Mouse (Mus musculus): Measurements from ENCODE around the gene Etv2. TPM values are rescaled to one million over a fixed set of nuclear protein-coding genes. Genes with fewer than 3 reads are reported as not detected.
A peak's percentile ranks its signal among the peaks of the same experiment; 100 is the strongest.

Gene Etv2
- total and polyA plus RNA-seq, 3 experiments = not detected

- ATAC-seq (ENCODE audit: extremely low read depth, insufficient number of reproducible peaks, low FRiP score, poor library complexity, severe bottlenecking) (no peak), DNase-seq (ENCODE audit: low spot score) (no peak)
- Histone ChIP-seq H3K36me3 (replicated peaks) (peaks cover 8% of the 10 kb centered on the region), H3K4me3 (ENCODE audit: low read depth, low read length) (peak within 1 kb of the TSS; percentile 25; the same call in 1 of the 2 replicates), H3K4me1 (ENCODE audit: insufficient read depth, low read depth, low read length) (peaks cover 20% of the 10 kb centered on the region), H3K27me3 (ENCODE audit: insufficient read depth, low read length) (peaks cover 48% of the 10 kb centered on the region), H3K9me3 (replicated peaks) (no peaks in the 10 kb centered on the region)
- no peak for TF ChIP-seq GATA2 (IDR thresholded peaks at IDR 0.05; ENCODE audit: borderline replicate concordance, low read depth, low read length)
- TF ChIP-seq POLR2AphosphoS5 (IDR thresholded peaks at IDR 0.05; ENCODE audit: insufficient replicate concordance, low read depth, low read length) = no peak
- no peak for TF ChIP-seq GATA1 (IDR thresholded peaks at IDR 0.05; ENCODE audit: borderline replicate concordance, low read length)
- no peak for TF ChIP-seq CTCF (IDR thresholded peaks at IDR 0.05; ENCODE audit: low read depth, low read length)
- TF ChIP-seq TAL1 (conservative IDR thresholded peaks at IDR 0.05; ENCODE audit: low read depth, low read length) = no peak
Observed at GRCm38 (mm10) chr7:30598786-30599185, 36.9 kb downstream of the Etv2 start, which contains the start of gene Zbtb32. Gene Zbtb32, minus strand, starts transcription at chr7:30598909.

DNA sequence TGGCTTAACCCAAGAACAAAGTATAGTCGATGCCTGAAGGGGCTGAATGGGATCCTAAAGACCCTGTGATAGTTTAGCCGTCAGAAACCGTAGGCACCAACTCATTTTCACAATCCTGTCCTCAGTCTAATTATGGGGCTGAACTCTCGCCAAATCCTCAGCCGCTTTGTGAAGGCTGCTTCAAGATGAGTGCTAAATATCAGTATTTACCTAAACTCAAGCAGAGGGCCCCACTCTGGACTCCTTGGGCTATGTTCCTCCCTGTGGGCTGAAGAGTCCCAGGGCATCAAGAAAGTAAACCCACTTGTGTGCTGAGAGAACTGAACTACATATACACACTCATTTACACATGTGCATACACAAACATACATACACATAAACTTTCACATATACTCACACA lies 38.8 kb downstream of the Etv2 start:
- Histone ChIP-seq H3K36me3 (replicated peaks) (no peaks in the 10 kb centered on the region), H3K4me1 (ENCODE audit: insufficient read depth, low read depth, low read length) (peaks cover 29% of the 10 kb centered on the region), H3K9me3 (replicated peaks) (no peaks in the 10 kb centered on the region), H3K4me3 (ENCODE audit: low read depth, low read length) (no peak overlapping the region), H3K27me3 (ENCODE audit: insufficient read depth, low read length) (peaks cover 52% of the 10 kb centered on the region)
- no peak for DNase-seq (ENCODE audit: low spot score)
- TF ChIP-seq CTCF (IDR thresholded peaks at IDR 0.05; ENCODE audit: low read depth, low read length) (no peak), POLR2AphosphoS5 (IDR thresholded peaks at IDR 0.05; ENCODE audit: insufficient replicate concordance, low read depth, low read length) (no peak), TAL1 (conservative IDR thresholded peaks at IDR 0.05; ENCODE audit: low read depth, low read length) (no peak)
- ATAC-seq (ENCODE audit: extremely low read depth, insufficient number of reproducible peaks, low FRiP score, poor library complexity, severe bottlenecking) = no peak

- TF ChIP-seq POLR2AphosphoS5 (IDR thresholded peaks at IDR 0.05; ENCODE audit: insufficient replicate concordance, low read depth, low read length) (no peak), GATA1 (IDR thresholded peaks at IDR 0.05; ENCODE audit: borderline replicate concordance, low read length) (no peak)
- no peak for ATAC-seq (ENCODE audit: extremely low read depth, insufficient number of reproducible peaks, low FRiP score, poor library complexity, severe bottlenecking)
- Histone ChIP-seq H3K9me3 (replicated peaks) (no peaks in the 10 kb centered on the region), H3K27me3 (ENCODE audit: insufficient read depth, low read length) (peaks cover 52% of the 10 kb centered on the region), H3K4me1 (ENCODE audit: insufficient read depth, low read depth, low read length) (peaks cover 29% of the 10 kb centered on the region), H3K36me3 (replicated peaks) (peaks cover under 1% of the 10 kb centered on the region), H3K4me3 (ENCODE audit: low read depth, low read length) (no peak overlapping the region)
- no peak for DNase-seq (ENCODE audit: low spot score)
Observed at GRCm38 (mm10) chr7:30596093-30596492, 39.6 kb downstream of the Etv2 start.

DNA sequence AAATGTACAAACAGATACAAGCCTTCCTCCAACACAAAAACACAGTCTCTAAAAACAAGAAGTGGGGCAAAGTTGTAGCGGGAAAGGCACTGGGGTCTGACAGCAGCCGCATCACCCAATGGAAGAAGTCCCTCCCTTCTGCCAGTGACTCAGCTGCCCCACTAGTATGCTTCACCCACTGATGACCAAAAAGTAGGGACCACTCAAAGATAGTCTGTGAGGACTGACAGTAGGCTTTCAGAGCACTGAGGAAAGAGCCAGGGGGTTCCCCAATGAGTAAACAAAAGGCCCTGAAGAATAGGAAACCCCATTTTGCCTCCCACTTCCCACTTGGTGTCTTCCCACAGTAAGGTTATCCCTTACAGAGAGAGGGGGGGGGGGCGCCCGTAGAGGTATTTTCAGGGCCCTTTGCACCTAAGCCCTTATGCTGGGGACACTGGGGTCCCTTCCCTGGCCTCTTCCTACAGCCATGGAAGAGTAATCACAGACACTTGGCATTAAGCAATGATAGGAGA lies 41.1 kb downstream of the Etv2 start:
- Histone ChIP-seq H3K4me1 (ENCODE audit: insufficient read depth, low read depth, low read length) (peaks cover 25% of the 10 kb centered on the region), H3K27me3 (ENCODE audit: insufficient read depth, low read length) (peaks cover 50% of the 10 kb centered on the region), H3K36me3 (replicated peaks) (peaks cover 6% of the 10 kb centered on the region), H3K4me3 (ENCODE audit: low read depth, low read length) (no peak overlapping the region), H3K9me3 (replicated peaks) (no peaks in the 10 kb centered on the region)
- no peak for DNase-seq (ENCODE audit: low spot score)
- no peak for TF ChIP-seq TAL1 (conservative IDR thresholded peaks at IDR 0.05; ENCODE audit: low read depth, low read length)
- TF ChIP-seq CTCF (IDR thresholded peaks at IDR 0.05; ENCODE audit: low read depth, low read length) = no peak
- no peak for TF ChIP-seq GATA1 (IDR thresholded peaks at IDR 0.05; ENCODE audit: borderline replicate concordance, low read length)
- TF ChIP-seq POLR2AphosphoS5 (IDR thresholded peaks at IDR 0.05; ENCODE audit: insufficient replicate concordance, low read depth, low read length) = no peak
- TF ChIP-seq GATA2 (IDR thresholded peaks at IDR 0.05; ENCODE audit: borderline replicate concordance, low read depth, low read length) = no peak
- no peak for ATAC-seq (ENCODE audit: extremely low read depth, insufficient number of reproducible peaks, low FRiP score, poor library complexity, severe bottlenecking)

DNA sequence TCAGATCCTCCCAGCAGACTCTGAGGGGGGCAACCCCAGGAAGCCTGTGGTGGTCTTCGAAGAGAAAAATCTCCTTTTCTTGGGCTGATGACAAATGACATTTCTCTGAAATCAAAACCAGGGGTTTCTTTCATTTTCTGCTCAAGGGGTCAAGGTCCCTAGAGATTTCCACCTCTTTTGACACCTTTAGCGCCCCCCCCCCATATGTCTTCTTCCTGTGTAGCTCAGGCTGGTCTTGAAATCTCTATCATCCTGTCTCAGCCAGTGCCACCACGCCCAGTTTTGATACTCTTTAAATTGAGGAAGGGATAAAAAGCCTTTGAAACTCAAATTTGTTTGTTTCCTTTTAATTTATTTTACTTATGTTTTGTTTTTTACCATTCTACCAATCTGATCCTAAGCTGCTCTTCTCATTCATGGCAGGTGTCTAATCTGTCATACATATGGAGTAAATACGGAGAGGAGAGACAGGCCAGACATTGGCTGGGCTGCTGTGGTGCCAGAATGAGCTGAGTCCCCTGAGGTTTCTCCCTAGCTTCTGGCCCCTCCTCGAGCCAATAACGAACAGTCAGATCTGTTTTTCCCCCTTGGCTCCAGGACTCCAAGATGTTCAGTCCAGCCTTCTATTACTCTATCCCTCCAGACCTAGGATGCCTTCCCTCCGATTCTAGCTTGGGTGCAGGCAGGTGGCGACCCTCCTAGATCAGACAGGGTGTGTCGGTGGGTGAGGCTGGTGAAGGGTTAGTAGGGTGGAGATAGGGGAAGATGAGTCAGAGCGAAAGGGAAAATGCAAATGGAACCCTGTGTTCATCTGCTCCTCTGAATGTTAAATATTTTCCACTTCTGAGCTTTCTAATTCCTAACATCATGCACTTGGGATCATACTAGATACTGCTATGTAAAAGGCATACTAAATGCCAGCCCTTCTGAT lies 41.8 kb downstream of the Etv2 start:
- Histone ChIP-seq H3K4me3 (ENCODE audit: low read depth, low read length) (no peak overlapping the region), H3K4me1 (ENCODE audit: insufficient read depth, low read depth, low read length) (peaks cover 29% of the 10 kb centered on the region), H3K9me3 (replicated peaks) (no peaks in the 10 kb centered on the region), H3K36me3 (replicated peaks) (peaks cover 6% of the 10 kb centered on the region), H3K27me3 (ENCODE audit: insufficient read depth, low read length) (peaks cover 49% of the 10 kb centered on the region)
- DNase-seq (ENCODE audit: low spot score) (no peak), ATAC-seq (ENCODE audit: extremely low read depth, insufficient number of reproducible peaks, low FRiP score, poor library complexity, severe bottlenecking) (no peak)
- no peak for TF ChIP-seq TAL1 (conservative IDR thresholded peaks at IDR 0.05; ENCODE audit: low read depth, low read length)
- TF ChIP-seq POLR2AphosphoS5 (IDR thresholded peaks at IDR 0.05; ENCODE audit: insufficient replicate concordance, low read depth, low read length) = no peak
- no peak for TF ChIP-seq CTCF (IDR thresholded peaks at IDR 0.05; ENCODE audit: low read depth, low read length)
- no peak for TF ChIP-seq GATA2 (IDR thresholded peaks at IDR 0.05; ENCODE audit: borderline replicate concordance, low read depth, low read length)
- TF ChIP-seq GATA1 (IDR thresholded peaks at IDR 0.05; ENCODE audit: borderline replicate concordance, low read length) = no peak

DNA sequence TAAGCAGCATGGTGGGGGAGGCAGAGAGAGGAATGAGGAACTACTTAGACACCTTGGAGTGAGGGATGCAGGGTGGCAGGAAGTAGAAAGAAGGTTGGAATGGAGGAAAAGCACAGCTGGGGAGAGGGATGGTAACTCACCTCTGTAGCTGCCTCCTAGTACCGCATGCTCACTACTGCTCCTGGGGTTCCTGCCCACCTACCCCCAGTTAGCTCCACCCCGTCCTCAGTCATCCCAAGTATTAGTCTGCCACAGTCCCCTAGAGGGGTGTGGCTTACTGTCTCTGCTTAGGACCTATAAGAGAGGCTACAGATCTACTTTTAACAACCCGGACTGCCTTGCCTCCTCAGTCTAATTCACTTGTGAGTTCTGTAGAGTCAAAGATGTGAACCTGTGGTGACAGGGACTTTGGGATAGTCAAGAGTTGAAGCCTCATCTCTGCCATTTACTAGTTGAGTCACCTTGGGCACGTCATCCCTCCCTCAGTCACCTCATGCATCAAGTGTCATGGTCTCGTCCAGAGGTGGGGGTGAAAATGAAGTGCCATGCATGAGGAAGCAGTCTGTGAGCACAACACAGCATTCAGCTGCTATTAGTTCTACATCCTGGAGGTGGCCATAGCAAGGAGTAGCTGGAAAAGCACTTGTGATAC lies 42.8 kb downstream of the Etv2 start:
- H3K9me3 ChIP-seq (replicated peaks) = no peaks in the 10 kb centered on the region
- TF ChIP-seq GATA1 (IDR thresholded peaks at IDR 0.05; ENCODE audit: borderline replicate concordance, low read length) (no peak), TAL1 (conservative IDR thresholded peaks at IDR 0.05; ENCODE audit: low read depth, low read length) (no peak), POLR2AphosphoS5 (IDR thresholded peaks at IDR 0.05; ENCODE audit: insufficient replicate concordance, low read depth, low read length) (no peak), GATA2 (IDR thresholded peaks at IDR 0.05; ENCODE audit: borderline replicate concordance, low read depth, low read length) (no peak)
- H3K4me3 ChIP-seq (ENCODE audit: low read depth, low read length) = no peak overlapping the region
- H3K36me3 ChIP-seq (replicated peaks) = peaks cover 6% of the 10 kb centered on the region
- peaks cover 39% of the 10 kb centered on the region for H3K27me3 ChIP-seq (ENCODE audit: insufficient read depth, low read length)
- ATAC-seq (ENCODE audit: extremely low read depth, insufficient number of reproducible peaks, low FRiP score, poor library complexity, severe bottlenecking) (no peak), DNase-seq (ENCODE audit: low spot score) (no peak)
- H3K4me1 ChIP-seq (ENCODE audit: insufficient read depth, low read depth, low read length) = peaks cover 29% of the 10 kb centered on the region
